10 mouse cellular contexts compared by ENCODE assay signal in genomic region chr12:112184390-112184789, GRCm38 (mm10). TPM values are rescaled to one million over a fixed set of nuclear protein-coding genes. Genes with fewer than 3 reads are reported as not detected.
DNase-seq lines count a peak whose midpoint lies in the region; ATAC-seq and TF ChIP-seq lines count a peak whose summit lies in the region.
"Had no signal": no experiment of that assay in that cellular context is flagged by ENCODE, and none has a peak within 500 bp of the region (broad histone marks: within the 10 kb centered on the region; RNA-seq: fewer than 3 reads in every experiment).

No protein-coding gene starts in this region.

- TF ChIP-seq EP300 in liver, embryonic 14.5 days (IDR thresholded peaks at IDR 0.05; ENCODE audit: low read depth) = no peak

- no peak for DNase-seq in midbrain, embryonic 10.5 days (ENCODE audit: low spot score)
- DNase-seq in gastrocnemius, adult 2 months = peak; percentile 75
- DNase-seq in liver, embryonic 14.5 days (ENCODE audit: low read depth in 3 of 3, low spot score in 3 of 3) = no peak
- DNase-seq in yolk sac, embryonic 10.5 days (ENCODE audit: low spot score) = peak; percentile 60
- DNase-seq in layer of hippocampus, adult 8-10 months (ENCODE audit: low spot score in 2 of 2) = no peak

- intact Hi-C loops in gastrocnemius, adult 2 months (cut with DNase I) = loop anchor here (1.0 kb wide), 1 partner anchor 38 kb away; the partner anchor contains the start of gene Kif26a

- H3K4me2 ChIP-seq in midbrain, embryonic 15.5 days = no peak overlapping the region
- no peak overlapping the region for H3K4me2 ChIP-seq in intestine, embryonic 15.5 days (replicated peaks)
- no peak overlapping the region for H3K4me2 ChIP-seq in liver, embryonic 14.5 days (ENCODE audit: low read depth)

- peaks cover 49% of the 10 kb centered on the region for H3K4me1 ChIP-seq in midbrain, embryonic 10.5 days
- H3K4me1 ChIP-seq in midbrain, embryonic 15.5 days = peaks cover 16% of the 10 kb centered on the region
- H3K4me1 ChIP-seq in intestine, embryonic 15.5 days (replicated peaks) = peaks cover 20% of the 10 kb centered on the region
- no peaks in the 10 kb centered on the region for H3K4me1 ChIP-seq in liver, embryonic 14.5 days (replicated peaks; ENCODE audit: control insufficient read depth in 2 of 2, insufficient read depth in 2 of 2, low read length in 1 of 2)

- no peak for ATAC-seq in midbrain, embryonic 15.5 days (replicated peaks)
- peak; percentile 67 for ATAC-seq in intestine, embryonic 15.5 days
- ATAC-seq in liver, embryonic 14.5 days (ENCODE audit: insufficient read depth) = peak; percentile 51; the same call in 1 of the 2 replicates
- ATAC-seq in megakaryocyte-erythroid progenitor cell, adult 5-6 weeks (replicated peaks; ENCODE audit: low FRiP score, low TSS enrichment, poor library complexity, severe bottlenecking) = no peak

- WGBS in midbrain, embryonic 10.5 days = 48% methylated on average over 3 of the region's 3 CpGs
- WGBS in midbrain, embryonic 15.5 days = 60% methylated on average over 3 of the region's 3 CpGs
- WGBS in intestine, embryonic 15.5 days = 37% methylated on average over 3 of the region's 3 CpGs
- 38% methylated on average over 3 of the region's 3 CpGs for WGBS in liver, embryonic 14.5 days (ENCODE audit: insufficient replicate concordance)

- H3K9me3 ChIP-seq in midbrain, embryonic 10.5 days (replicated peaks) = peaks cover 2% of the 10 kb centered on the region; the same call in 1 of the 2 replicates
- no peaks in the 10 kb centered on the region for H3K9me3 ChIP-seq in midbrain, embryonic 15.5 days
- no peaks in the 10 kb centered on the region for H3K9me3 ChIP-seq in intestine, embryonic 15.5 days
- H3K9me3 ChIP-seq in liver, embryonic 14.5 days (ENCODE audit: control insufficient read depth, low read length) = no peaks in the 10 kb centered on the region

- H3K27me3 ChIP-seq in midbrain, embryonic 10.5 days (ENCODE audit: low read depth, poor library complexity, severe bottlenecking) = no peaks in the 10 kb centered on the region
- H3K27me3 ChIP-seq in midbrain, embryonic 15.5 days (replicated peaks) = no peaks in the 10 kb centered on the region
- H3K27me3 ChIP-seq in intestine, embryonic 15.5 days (replicated peaks) = no peaks in the 10 kb centered on the region
- H3K27me3 ChIP-seq in liver, embryonic 14.5 days (ENCODE audit: control insufficient read depth, insufficient read depth, low read length) = no peaks in the 10 kb centered on the region

- H3K9ac ChIP-seq in midbrain, embryonic 15.5 days = no peak overlapping the region
- no peak overlapping the region for H3K9ac ChIP-seq in intestine, embryonic 15.5 days
- H3K9ac ChIP-seq in liver, embryonic 14.5 days (replicated peaks) = no peak overlapping the region

- peaks cover 12% of the 10 kb centered on the region for H3K36me3 ChIP-seq in midbrain, embryonic 10.5 days
- H3K36me3 ChIP-seq in midbrain, embryonic 15.5 days (replicated peaks) = no peaks in the 10 kb centered on the region
- H3K36me3 ChIP-seq in intestine, embryonic 15.5 days = no peaks in the 10 kb centered on the region
- no peaks in the 10 kb centered on the region for H3K36me3 ChIP-seq in liver, embryonic 14.5 days (replicated peaks; ENCODE audit: control insufficient read depth, insufficient read depth, low read depth)

- H3K4me3 ChIP-seq in midbrain, embryonic 10.5 days = no peak overlapping the region
- no peak overlapping the region for H3K4me3 ChIP-seq in midbrain, embryonic 15.5 days
- peak overlapping the region; percentile 29 for H3K4me3 ChIP-seq in gastrocnemius, adult 2 months
- H3K4me3 ChIP-seq in intestine, embryonic 15.5 days (replicated peaks) = no peak overlapping the region
- no peak overlapping the region for H3K4me3 ChIP-seq in liver, embryonic 14.5 days (ENCODE audit: insufficient read depth in 1 of 2, low read depth in 2 of 2, low read length in 2 of 2)

- peak overlapping the region; percentile 71 for H3K27ac ChIP-seq in midbrain, embryonic 10.5 days (replicated peaks)
- no peak overlapping the region for H3K27ac ChIP-seq in midbrain, embryonic 15.5 days
- peak overlapping the region; percentile 83 for H3K27ac ChIP-seq in gastrocnemius, adult 2 months
- H3K27ac ChIP-seq in intestine, embryonic 15.5 days = peak overlapping the region; percentile 62
- no peak overlapping the region for H3K27ac ChIP-seq in liver, embryonic 14.5 days

- peak; percentile 18; the same call in 1 of the 2 replicates for TF ChIP-seq CTCF in gastrocnemius, adult 2 months (IDR thresholded peaks at IDR 0.05)
- no peak for TF ChIP-seq CTCF in liver, embryonic 14.5 days (IDR thresholded peaks at IDR 0.05; ENCODE audit: low read depth)

RNA-seq across cellular contexts. Expression of gene Kif26a, which starts 38.4 kb away (rescaled TPM):
- 3.3 and 4.7 TPM in 2 replicates for polyA plus RNA-seq in midbrain, embryonic 10.5 days (2016; fragmentation: Nextera tagmentation; extraction: Ambion mirVana)
- 7.2 and 8.6 TPM in 2 replicates for polyA plus RNA-seq in midbrain, embryonic 15.5 days (2015; fragmentation: Nextera tagmentation; extraction: Ambion mirVana)
- total RNA-seq in gastrocnemius, adult 2 months (2021) = 1 to 10 TPM; 3.6 to 3.7 TPM
- polyA plus RNA-seq in intestine, embryonic 15.5 days (2015; fragmentation: Nextera tagmentation; extraction: Ambion mirVana) = 2.9 and 3.0 TPM in 2 replicates
- 0.26 TPM in 2 replicates for polyA plus RNA-seq in liver, embryonic 14.5 days (2012; rRNA removed)
- 0.03 and 0.08 TPM in 2 replicates for polyA plus RNA-seq in liver, embryonic 14.5 days (2014; fragmentation: Nextera tagmentation; extraction: Ambion mirVana)
- not detected in 2 replicates for total RNA-seq in megakaryocyte-erythroid progenitor cell, adult 5-6 weeks (2014; fragmentation: Nextera tagmentation)
- total RNA-seq in megakaryocyte-erythroid progenitor cell, adult 5-6 weeks (2017) = not detected in 2 replicates
- total RNA-seq in layer of hippocampus, adult 8-10 months (2022) = 1 to 10 TPM; 4.4 to 5.6 (median 5.1) TPM
- total RNA-seq: CH12.LX; hematopoietic stem cell, adult 5-6 weeks had no signal

Comparison
In these comparisons a context has a peak if more than half of its experiments do, and no peak if none do; other contexts are left out.
1. H3K27ac ChIP-seq: peak in midbrain, embryonic 10.5 days (single experiment), gastrocnemius, adult 2 months (single experiment) and intestine, embryonic 15.5 days (single experiment); none in midbrain, embryonic 15.5 days (single experiment) and liver, embryonic 14.5 days (single experiment).
2. DNase-seq: peak in gastrocnemius, adult 2 months (single experiment) and yolk sac, embryonic 10.5 days (single experiment); none in midbrain, embryonic 10.5 days (single experiment), liver, embryonic 14.5 days (0 of 3) and layer of hippocampus, adult 8-10 months (0 of 2).
3. ATAC-seq: peak in intestine, embryonic 15.5 days (single experiment) and liver, embryonic 14.5 days (single experiment); none in midbrain, embryonic 15.5 days (single experiment) and megakaryocyte-erythroid progenitor cell, adult 5-6 weeks (single experiment).